ENCODE assay signal across 9 mouse cellular contexts in genomic region chr5:139930927-139931351, GRCm38 (mm10). TPM values are rescaled to one million over a fixed set of nuclear protein-coding genes. Genes with fewer than 3 reads are reported as not detected.
DNase-seq lines count a peak whose midpoint lies in the region; ATAC-seq and TF ChIP-seq lines count a peak whose summit lies in the region.
"Had no signal": no experiment of that assay in that cellular context is flagged by ENCODE, and none has a peak within 500 bp of the region (broad histone marks: within the 10 kb centered on the region; RNA-seq: fewer than 3 reads in every experiment).

No protein-coding gene starts in this region.

- 2% methylated on average over 12 of the region's 12 CpGs for WGBS in intestine, embryonic 15.5 days

- 0 out of 2 replicates have a peak, but pooled peaks cover 6% of the 10 kb centered on the region for H3K27me3 ChIP-seq in intestine, embryonic 15.5 days (replicated peaks)

- H3K4me1 ChIP-seq in intestine, embryonic 15.5 days (replicated peaks): peaks cover 26% of the 10 kb centered on the region

- peak; percentile 34 for ATAC-seq in common myeloid progenitor, adult 5-6 weeks (replicated peaks; ENCODE audit: low read depth, poor library complexity, severe bottlenecking)
- peak; percentile 42 for ATAC-seq in intestine, embryonic 15.5 days

- no peak overlapping the region for H3K27ac ChIP-seq in gastrocnemius, adult 2 months
- no peak overlapping the region for H3K27ac ChIP-seq in intestine, embryonic 15.5 days
- no peak overlapping the region for H3K27ac ChIP-seq in left cerebral cortex, adult 2 months
- H3K27ac ChIP-seq: liver, embryonic 14.5 days had no signal

- intact Hi-C loops in gastrocnemius, adult 2 months (cut with DNase I): no loop called here
- intact Hi-C loops in left cerebral cortex, adult 2 months (cut with DNase I): no loop called here

- no peak for DNase-seq in gastrocnemius, adult 2 months
- DNase-seq in gastrocnemius, postnatal 25 days: no peak
- DNase-seq in lung, postnatal 14 days: peak; percentile 27
- no peak for DNase-seq in left cerebral cortex, adult 2 months (ENCODE audit: extremely low spot score in 1 of 2, low spot score in 2 of 2)
- DNase-seq in testis, postnatal 14 days (ENCODE audit: low spot score): no peak
- no peak for DNase-seq in cerebellum, adult 11 months

- H3K36me3 ChIP-seq in intestine, embryonic 15.5 days: no peaks in the 10 kb centered on the region

- H3K4me2 ChIP-seq in intestine, embryonic 15.5 days (replicated peaks): peak overlapping the region; percentile 38

- no peaks in the 10 kb centered on the region for H3K9me3 ChIP-seq in intestine, embryonic 15.5 days

- H3K4me3 ChIP-seq in gastrocnemius, adult 2 months: peak overlapping the region; percentile 40
- H3K4me3 ChIP-seq in intestine, embryonic 15.5 days (replicated peaks): no peak overlapping the region
- no peak overlapping the region for H3K4me3 ChIP-seq in left cerebral cortex, adult 2 months

- no peak overlapping the region for H3K9ac ChIP-seq in intestine, embryonic 15.5 days
- H3K9ac ChIP-seq: liver, embryonic 14.5 days had no signal

- TF ChIP-seq CTCF in gastrocnemius, adult 2 months (IDR thresholded peaks at IDR 0.05): no peak
- no peak for TF ChIP-seq CTCF in left cerebral cortex, adult 2 months (IDR thresholded peaks at IDR 0.05)

RNA-seq across cellular contexts. Expression of gene Elfn1, which starts 23.2 kb away (rescaled TPM):
- total RNA-seq in gastrocnemius, adult 2 months (2021): not detected
- not detected for total RNA-seq in gastrocnemius, postnatal 25 days (2021)
- not detected in 2 replicates for total RNA-seq in common myeloid progenitor, adult 5-6 weeks (2017)
- polyA plus RNA-seq in intestine, embryonic 15.5 days (2015; fragmentation: Nextera tagmentation; extraction: Ambion mirVana): 0.19 and 0.20 TPM in 2 replicates
- total RNA-seq in left cerebral cortex, adult 2 months (2021): 10 to 100 TPM; 34.5 to 38.1 TPM

Comparison
In these comparisons a context has a peak if more than half of its experiments do, and no peak if none do; other contexts are left out.
1. RNA of gene Elfn1, which starts 23.2 kb away (total RNA-seq): 34.5 to 38.1 TPM in left cerebral cortex, adult 2 months; not detected in gastrocnemius, postnatal 25 days, not detected in gastrocnemius, adult 2 months and not detected in common myeloid progenitor, adult 5-6 weeks; every median in the first group is over 10 times any median in the second.